Mouse (Mus musculus): ENCODE results near the gene Gal3st4. TPM values are rescaled to one million over a fixed set of nuclear protein-coding genes. Genes with fewer than 3 reads are reported as not detected.

Gene Gal3st4
- polyA plus RNA-seq, 1 experiment from 2014 or later: 0.62 TPM

DNA sequence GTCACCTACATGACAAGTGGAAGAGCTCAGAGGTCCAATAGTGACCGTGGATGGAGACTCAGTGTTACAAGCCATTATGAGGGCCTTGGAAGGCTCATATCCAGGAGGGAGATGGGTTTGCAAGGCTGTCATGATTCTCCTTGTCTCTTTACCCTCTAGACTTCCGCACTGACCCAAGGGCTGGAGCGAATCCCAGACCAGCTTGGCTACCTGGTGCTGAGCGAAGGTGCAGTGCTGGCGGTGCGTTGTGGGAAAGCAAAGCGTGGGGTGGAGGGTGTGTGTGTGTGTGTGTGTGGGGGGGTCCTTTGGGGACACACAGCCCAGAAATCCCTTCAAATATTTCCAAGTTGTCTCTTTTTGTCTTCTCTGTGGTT is 16.6 kb downstream of the Gal3st4 start:
- ChIA-PET POLR2A (interaction anchor here (0.6 to 1.0 kb wide), 2 partner anchors 8 to 598 kb away, joined by 4 read pairs; partner anchors contain the start of gene BC037034), CTCF (interaction anchor here (0.7 to 1.5 kb wide), 2 partner anchors 16 to 35 kb away, joined by 3 to 6 read pairs; partner anchors contain the start of gene Gal3st4)
- ATAC-seq: peak; percentile 6
- in situ Hi-C loops (cut with MboI; ENCODE audit: low pct_unique_long_range_greater_than_20kb): no loop called here
- TF ChIP-seq CTCF (IDR thresholded peaks at IDR 0.05): no peak
- no peaks in the 10 kb centered on the region for H3K27me3 ChIP-seq
- DNase-seq (ENCODE audit: low read depth, low spot score): no peak

DNA sequence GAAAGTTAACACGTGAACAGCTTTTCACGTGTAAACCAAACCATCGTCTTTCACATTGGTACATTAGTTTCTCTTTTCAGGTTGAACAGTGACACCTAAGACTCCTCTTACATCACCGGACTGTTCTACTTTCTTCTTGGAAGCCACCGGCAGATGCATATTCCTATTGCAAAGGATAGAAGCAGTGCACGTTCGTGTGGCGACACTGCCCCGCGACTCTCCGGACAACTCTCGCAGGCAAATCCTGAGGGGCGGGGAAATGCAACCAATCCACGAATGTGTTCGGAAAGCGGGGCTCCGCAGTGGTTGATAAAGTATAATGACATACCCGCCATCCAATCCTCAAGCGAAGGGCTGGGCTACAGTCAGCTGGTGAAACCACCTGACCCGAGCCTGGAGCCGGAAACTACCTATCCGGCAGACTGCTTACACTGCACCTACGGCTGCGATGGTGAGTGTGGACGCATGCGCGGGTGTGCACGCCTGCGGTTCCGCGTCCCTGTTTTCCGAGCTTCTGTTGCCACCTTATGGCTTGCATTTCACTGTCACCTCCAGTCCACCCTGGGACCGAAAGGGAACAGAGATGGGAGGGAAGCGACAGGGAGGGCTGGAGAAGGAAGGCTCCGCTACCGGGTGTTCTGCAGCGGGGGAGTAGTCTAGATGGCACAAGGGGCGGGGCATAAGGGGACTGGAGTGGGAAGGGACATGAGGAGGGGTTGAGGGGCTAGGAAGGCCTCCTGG is 17.1 kb downstream of the Gal3st4 start, which contains the start of gene Lamtor4:
Gene Lamtor4 (plus strand): TSS at position 130 of the 741 bp plus-strand sequence.
- ATAC-seq: peak; percentile 98
- in situ Hi-C loops (cut with MboI; ENCODE audit: low pct_unique_long_range_greater_than_20kb): no loop called here
- H3K27me3 ChIP-seq: no peaks in the 10 kb centered on the region
- CTCF ChIA-PET: interaction anchor here (0.7 to 1.8 kb wide), 4 partner anchors 13 to 34 kb away, joined by 3 to 7 read pairs (median 4); partner anchors contain the start of genes Gal3st4, Gm43720, Gpc2 and Stag3
- POLR2A ChIA-PET: interaction anchor here (1.0 to 1.2 kb wide), 2 partner anchors 8 to 30 kb away, joined by 3 to 4 read pairs; partner anchors contain the start of genes BC037034 and Nxpe5
- no peak for TF ChIP-seq CTCF (IDR thresholded peaks at IDR 0.05)
- DNase-seq (ENCODE audit: low read depth, low spot score): peak; percentile 98

DNA sequence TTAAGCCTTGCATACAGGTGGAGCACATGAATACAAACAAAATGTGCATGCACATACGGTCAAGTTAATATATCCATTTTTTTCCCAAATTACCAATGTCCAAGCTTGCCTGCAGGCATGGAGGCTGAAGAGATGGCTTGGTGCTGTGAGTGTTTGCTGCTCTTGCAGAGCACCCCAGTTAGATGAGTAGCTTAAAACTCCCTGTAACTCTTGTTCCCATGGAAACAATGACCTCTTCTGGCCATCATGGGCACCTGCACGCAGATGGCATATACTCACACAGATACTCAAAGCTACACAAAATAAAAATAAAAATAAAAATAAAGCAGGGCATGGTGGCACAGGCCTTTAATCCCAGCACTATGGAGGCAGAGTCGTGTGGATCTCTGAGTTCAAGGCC is 19.6 kb downstream of the Gal3st4 start:
- ATAC-seq (no peak), DNase-seq (ENCODE audit: low read depth, low spot score) (no peak)
- in situ Hi-C loops (cut with MboI; ENCODE audit: low pct_unique_long_range_greater_than_20kb): loop anchor here (5.0 kb wide), 1 partner anchor 46 kb away; no protein-coding TSS in a partner anchor
- no peak for TF ChIP-seq CTCF (IDR thresholded peaks at IDR 0.05)
- ChIA-PET CTCF (interaction anchor here (1.5 to 2.4 kb wide), 4 partner anchors 9 to 45 kb away, joined by 5 to 15 read pairs (median 10); no protein-coding TSS in a partner anchor), POLR2A (no interaction called here)
- H3K27me3 ChIP-seq: no peaks in the 10 kb centered on the region

DNA sequence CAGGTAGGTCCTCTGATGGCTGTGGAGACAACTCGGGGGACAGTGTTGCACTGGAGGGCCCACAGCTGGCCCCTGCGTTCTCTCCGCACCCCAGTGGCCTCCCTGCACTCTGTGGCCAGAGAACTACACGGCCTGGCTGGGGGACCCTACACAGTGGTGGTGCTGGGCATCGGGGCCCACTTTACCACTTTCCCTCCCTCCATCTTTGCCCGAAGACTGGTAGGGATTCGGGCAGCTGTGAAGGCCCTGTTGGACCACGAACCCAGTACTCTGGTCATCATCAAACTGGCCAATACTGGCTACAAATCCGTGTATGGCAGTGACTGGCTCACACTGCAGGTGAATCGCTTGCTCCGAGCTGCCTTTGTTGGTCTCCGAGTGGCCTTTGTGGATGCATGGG is 21.5 kb downstream of the Gal3st4 start:
- no peak for DNase-seq (ENCODE audit: low read depth, low spot score)
- no peak for ATAC-seq
- no peaks in the 10 kb centered on the region for H3K27me3 ChIP-seq
- CTCF ChIA-PET: interaction anchor here (0.8 to 2.4 kb wide), 6 partner anchors 13 to 61 kb away, joined by 3 to 12 read pairs (median 4); no protein-coding TSS in a partner anchor
- in situ Hi-C loops (cut with MboI; ENCODE audit: low pct_unique_long_range_greater_than_20kb): loop anchor here (5.0 kb wide), 1 partner anchor 44 kb away; no protein-coding TSS in a partner anchor
- POLR2A ChIA-PET: no interaction called here
- TF ChIP-seq CTCF (IDR thresholded peaks at IDR 0.05): no peak

DNA sequence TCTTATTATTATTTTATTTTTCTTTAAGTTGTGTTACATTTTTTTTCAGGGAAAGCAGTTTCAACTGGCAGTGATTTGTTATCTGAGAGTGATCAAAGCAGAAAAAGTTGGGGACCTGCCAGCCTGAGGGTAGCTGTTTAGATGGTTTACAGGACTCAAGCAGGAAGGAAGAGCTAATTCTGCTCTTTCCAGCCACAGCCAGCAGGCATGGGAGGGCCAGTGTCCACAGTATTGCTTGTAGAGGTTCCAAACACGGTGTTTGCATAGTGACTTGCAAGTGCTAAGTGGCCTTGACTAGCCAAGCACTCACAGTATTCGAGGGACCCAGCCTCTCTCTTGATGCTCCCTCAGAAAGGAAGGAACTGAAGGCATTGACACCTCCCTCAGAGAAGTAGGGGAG is 31.1 kb downstream of the Gal3st4 start:
- DNase-seq (ENCODE audit: low read depth, low spot score): no peak
- POLR2A ChIA-PET: no interaction called here
- CTCF ChIA-PET: no interaction called here
- TF ChIP-seq CTCF (IDR thresholded peaks at IDR 0.05): no peak
- ATAC-seq: no peak
- in situ Hi-C loops (cut with MboI; ENCODE audit: low pct_unique_long_range_greater_than_20kb): no loop called here
- H3K27me3 ChIP-seq: peaks cover 11% of the 10 kb centered on the region

DNA sequence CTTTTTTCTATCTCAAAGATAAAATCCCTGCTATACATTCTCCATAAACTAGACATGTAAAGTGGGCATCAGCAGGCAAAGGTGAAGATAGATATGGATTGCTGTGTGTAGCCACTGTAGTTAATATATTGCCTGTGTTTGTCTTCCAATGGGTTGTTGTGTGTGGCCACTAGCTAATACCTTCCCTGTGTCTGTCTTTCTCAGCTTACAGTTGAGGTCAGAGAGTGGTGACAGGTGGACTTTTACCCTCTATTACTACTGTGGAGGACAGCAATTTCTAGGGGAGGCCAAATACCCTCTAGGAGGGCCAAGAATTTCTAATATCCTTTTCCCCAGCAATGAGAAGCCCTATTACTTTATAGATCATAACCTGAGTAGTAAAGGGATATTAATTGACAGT is 38.4 kb downstream of the Gal3st4 start:
- in situ Hi-C loops (cut with MboI; ENCODE audit: low pct_unique_long_range_greater_than_20kb): no loop called here
- ATAC-seq (no peak), DNase-seq (ENCODE audit: low read depth, low spot score) (no peak)
- ChIA-PET CTCF (interaction anchor here (1.1 to 3.0 kb wide), 4 partner anchors 8 to 423 kb away, joined by 4 to 28 read pairs (median 6); partner anchors contain the start of gene Nxpe5), POLR2A (no interaction called here)
- no peak for TF ChIP-seq CTCF (IDR thresholded peaks at IDR 0.05)
- no peaks in the 10 kb centered on the region for H3K27me3 ChIP-seq

DNA sequence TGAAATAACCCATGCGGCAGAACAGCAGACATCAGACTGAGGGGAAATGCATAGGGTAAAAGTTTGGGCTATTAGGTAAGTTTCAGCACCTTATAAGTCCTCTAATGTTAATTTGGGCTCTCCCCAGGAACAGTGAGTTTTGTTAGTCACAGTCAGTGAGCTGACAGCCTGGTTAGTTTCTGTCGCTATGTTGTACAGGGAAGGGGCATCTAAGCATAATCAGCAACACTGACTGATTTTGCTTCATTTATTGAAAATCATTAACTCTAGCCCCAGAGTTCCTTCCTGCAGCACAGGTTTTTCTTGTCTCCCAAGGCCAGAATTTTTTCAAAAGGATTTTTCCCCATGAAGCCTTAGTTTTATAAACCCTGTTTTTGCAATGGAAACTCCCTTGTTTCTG is 38.9 kb downstream of the Gal3st4 start:
- DNase-seq (ENCODE audit: low read depth, low spot score): no peak
- TF ChIP-seq CTCF (IDR thresholded peaks at IDR 0.05): no peak
- H3K27me3 ChIP-seq: no peaks in the 10 kb centered on the region
- ATAC-seq: peak; percentile 17
- ChIA-PET POLR2A (no interaction called here), CTCF (interaction anchor here (2.6 to 3.0 kb wide), 2 partner anchors 13 to 424 kb away, joined by 6 to 28 read pairs; no protein-coding TSS in a partner anchor)
- in situ Hi-C loops (cut with MboI; ENCODE audit: low pct_unique_long_range_greater_than_20kb): no loop called here

DNA sequence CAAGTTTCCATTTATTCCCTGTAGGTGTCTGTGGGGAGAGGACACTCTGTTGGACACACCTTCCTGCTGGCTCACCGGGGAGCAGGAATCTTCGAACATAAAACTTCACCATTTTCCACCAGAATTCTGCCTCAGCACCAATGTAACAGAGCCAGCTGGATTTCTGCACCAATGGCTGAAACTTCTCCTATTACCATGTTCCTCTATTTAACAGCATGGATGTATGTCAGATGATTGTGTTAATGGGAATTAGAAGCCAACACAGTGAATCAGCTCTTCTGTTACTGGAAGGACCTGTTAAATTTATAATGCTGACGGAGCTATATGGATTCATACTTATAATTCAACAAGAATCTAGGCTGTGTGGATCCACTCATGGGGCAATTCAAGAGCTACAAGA is 43.1 kb downstream of the Gal3st4 start:
- POLR2A ChIA-PET: interaction anchor here (0.8 to 1.1 kb wide), 2 partner anchors 8 to 25 kb away, joined by 3 to 4 read pairs; no protein-coding TSS in a partner anchor
- no peaks in the 10 kb centered on the region for H3K27me3 ChIP-seq
- no peak for TF ChIP-seq CTCF (IDR thresholded peaks at IDR 0.05)

DNA sequence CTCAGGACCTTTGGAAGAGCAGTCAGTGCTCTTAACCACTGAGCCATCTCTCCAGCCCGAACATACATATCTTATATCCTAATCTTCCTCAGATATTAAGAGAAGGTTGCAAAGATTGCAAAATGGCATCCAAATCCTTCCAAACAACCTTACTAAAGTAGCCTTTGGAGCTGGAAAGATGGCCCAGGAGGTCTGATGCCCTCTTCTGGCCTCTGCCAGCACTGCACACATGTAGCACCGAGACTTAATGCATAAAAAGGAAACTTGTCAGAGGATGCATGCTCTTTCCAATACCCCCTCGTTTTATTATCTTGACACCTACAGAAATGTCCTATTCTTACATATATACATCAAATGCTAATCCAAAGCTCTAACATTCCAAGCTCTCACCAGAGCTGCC is 44.6 kb downstream of the Gal3st4 start:
- ATAC-seq: no peak
- H3K27me3 ChIP-seq: no peaks in the 10 kb centered on the region
- no peak for DNase-seq (ENCODE audit: low read depth, low spot score)
- ChIA-PET CTCF (interaction anchor here (0.8 to 1.2 kb wide), 4 partner anchors 9 to 19 kb away, joined by 3 to 5 read pairs (median 4); no protein-coding TSS in a partner anchor), POLR2A (no interaction called here)
- in situ Hi-C loops (cut with MboI; ENCODE audit: low pct_unique_long_range_greater_than_20kb): loop anchor here (10.0 kb wide), 1 partner anchor 297 kb away; no protein-coding TSS in a partner anchor
- peak; percentile 91 for TF ChIP-seq CTCF (IDR thresholded peaks at IDR 0.05)

More for the DNA sequence above, 43.1 kb downstream of the Gal3st4 start:
- ATAC-seq (no peak), DNase-seq (ENCODE audit: low read depth, low spot score) (no peak)
- in situ Hi-C loops (cut with MboI; ENCODE audit: low pct_unique_long_range_greater_than_20kb): loop anchor here (10.0 kb wide), 1 partner anchor 295 kb away; no protein-coding TSS in a partner anchor
- CTCF ChIA-PET: interaction anchor here (0.7 to 2.8 kb wide), 5 partner anchors 9 to 40 kb away, joined by 3 to 7 read pairs (median 4); no protein-coding TSS in a partner anchor

DNA sequence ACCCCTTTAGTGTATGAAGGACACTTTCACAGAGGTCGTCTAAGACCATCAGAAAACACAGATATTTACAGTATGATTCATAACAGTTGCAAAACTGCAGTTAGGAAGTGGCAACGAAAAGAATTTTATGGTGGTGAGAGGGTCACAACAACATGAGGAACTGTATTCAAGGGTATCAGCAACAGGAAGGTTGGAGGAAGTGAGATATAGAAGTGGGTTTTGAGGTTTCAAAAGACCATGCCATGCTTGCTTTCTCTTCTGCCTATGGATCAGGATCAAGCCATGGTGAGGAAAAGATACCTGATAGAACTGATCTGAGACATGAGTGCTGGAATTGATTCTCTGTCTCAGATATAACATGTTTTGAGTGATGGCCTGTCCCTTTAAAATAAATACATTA is 45.3 kb downstream of the Gal3st4 start:
- ATAC-seq (no peak), DNase-seq (ENCODE audit: low read depth, low spot score) (no peak)
- TF ChIP-seq CTCF (IDR thresholded peaks at IDR 0.05): no peak
- CTCF ChIA-PET: interaction anchor here (1.0 to 1.2 kb wide), 2 partner anchors 11 kb away, joined by 3 to 5 read pairs; no protein-coding TSS in a partner anchor
- in situ Hi-C loops (cut with MboI; ENCODE audit: low pct_unique_long_range_greater_than_20kb): loop anchor here (10.0 kb wide), 1 partner anchor 297 kb away; no protein-coding TSS in a partner anchor
- POLR2A ChIA-PET: no interaction called here
- no peaks in the 10 kb centered on the region for H3K27me3 ChIP-seq

All from Patski (cell line).